Mouse (Mus musculus): ENCODE results near the gene Gm3676.
"Not testable (repeated sequence)": the region's sequence is repeated elsewhere in the genome, so short reads cannot be mapped to it uniquely, and the experiment has no call there.

Gm3676 gene

DNA sequence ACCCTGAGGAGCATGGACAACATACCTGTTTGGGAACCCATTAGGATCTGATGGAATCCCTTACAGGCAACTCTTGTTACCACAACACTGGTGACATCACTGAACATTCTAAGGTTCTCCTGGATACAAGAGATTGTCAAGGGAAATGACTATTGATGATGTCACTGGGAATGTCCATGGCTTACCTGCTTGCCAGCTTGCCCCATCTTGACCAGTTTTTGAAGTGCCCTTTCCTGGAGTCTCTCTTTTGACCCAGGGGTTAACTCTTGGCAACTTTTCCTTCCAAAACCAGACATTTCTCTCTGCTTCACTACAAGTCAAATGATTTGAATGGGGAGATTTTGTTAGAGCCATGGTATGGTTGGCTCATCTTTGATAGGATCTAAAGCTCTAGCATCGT, at the start of gene Gm3676:
Gene Gm3676, minus strand, starts transcription at position 101 of the 400 bp plus-strand sequence.
- DNase-seq = not testable (repeated sequence)

GRCm38 (mm10) chr14:41648176-41648575, 1.9 kb upstream of the Gm3676 start:
- DNase-seq = not testable (repeated sequence)

DNA sequence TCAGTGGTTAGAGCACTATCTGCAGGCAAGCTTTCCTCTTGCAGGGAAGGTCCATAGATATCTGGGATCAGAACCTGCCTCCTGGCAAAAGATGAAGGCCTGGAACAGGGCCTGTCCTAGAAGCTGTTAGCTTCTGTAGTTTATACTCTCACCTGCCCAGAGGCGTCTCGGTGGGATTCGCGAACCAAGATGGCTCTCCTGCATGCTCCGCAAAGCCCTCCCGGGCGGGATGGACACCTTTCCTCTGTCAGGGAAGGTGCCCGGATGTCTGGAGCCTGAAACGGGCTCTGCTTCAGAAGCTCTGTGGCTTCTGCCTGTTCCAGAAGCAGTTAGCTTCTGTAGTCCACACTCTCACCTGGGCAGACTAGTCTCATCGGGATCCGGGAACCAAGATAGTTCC, 16.1 kb downstream of the Gm3676 start:
- DNase-seq = not testable (repeated sequence)

DNA sequence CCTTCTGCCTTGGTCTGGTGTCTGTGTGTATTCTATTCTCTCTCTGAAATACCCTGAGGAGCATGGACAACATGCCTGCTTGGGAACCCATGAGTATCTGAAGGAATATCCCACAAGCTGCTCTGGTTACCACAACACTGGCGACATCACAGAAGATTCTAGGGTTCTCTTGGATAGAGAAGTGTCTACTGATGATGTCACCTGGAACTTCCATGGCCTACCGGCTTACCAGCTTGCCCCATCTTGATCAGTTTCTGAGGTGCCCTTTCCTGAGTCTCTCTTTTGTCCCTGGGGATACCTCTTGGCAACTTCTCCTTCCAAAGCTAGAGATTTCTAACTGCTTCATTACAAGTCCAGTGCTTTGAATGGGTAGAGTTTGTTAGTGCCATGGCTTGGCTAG, 21.8 kb downstream of the Gm3676 start, which contains the start of gene Gm3072:
Gene Gm3072, minus strand, starts transcription at position 101 of the 400 bp plus-strand sequence.
- not testable (repeated sequence) for DNase-seq

DNA sequence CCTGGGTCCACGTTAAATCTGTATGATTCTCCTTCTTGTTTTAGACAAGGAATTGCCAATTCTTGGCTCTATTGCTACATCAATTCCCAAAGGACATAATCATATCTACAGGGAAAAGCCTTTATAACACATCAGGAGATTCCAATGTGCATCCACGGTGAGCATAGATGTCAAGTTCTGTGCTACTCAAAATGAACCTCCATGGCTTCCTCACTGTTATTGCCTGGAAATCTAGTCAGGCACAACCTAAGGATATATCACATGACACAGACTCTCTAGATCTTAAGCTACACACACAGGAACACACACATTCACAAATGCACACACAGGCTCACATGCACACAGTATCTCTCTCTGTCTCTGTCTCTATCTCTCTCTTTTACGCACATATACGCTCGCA, 23.8 kb downstream of the Gm3676 start:
- DNase-seq = not testable (repeated sequence)

GRCm38 (mm10) chr14:41610690-41611089, 35.6 kb downstream of the Gm3676 start:
- not testable (repeated sequence) for DNase-seq

GRCm38 (mm10) chr14:41600935-41601334, 45.4 kb downstream of the Gm3676 start:
- DNase-seq = not testable (repeated sequence)
